Mouse (Mus musculus) heart, postnatal 10 days (tissue): Measurements from ENCODE around the gene D430042O09Rik. TPM values are rescaled to one million over a fixed set of nuclear protein-coding genes. Genes with fewer than 3 reads are reported as not detected.

Experiments used
- DNase-seq, 2 experiments: peaks; one replicate each; pipeline ENCODE4 v3.0.0; 2021
- intact Hi-C: fragments of 180-260 bp; cut with DNase I; formaldehyde crosslinking; loops from one replicate; pipeline ENCODE4 v1.15.1; 2025
- total RNA-seq, 2 experiments: library from RNA; stranded (reverse); gene quantifications; 2 replicates each; pipeline ENCODE4 v1.2.3; 2021

Gene D430042O09Rik
- total RNA-seq, 2 experiments from 2014 or later, result 14.7 to 17.3 TPM

DNA sequence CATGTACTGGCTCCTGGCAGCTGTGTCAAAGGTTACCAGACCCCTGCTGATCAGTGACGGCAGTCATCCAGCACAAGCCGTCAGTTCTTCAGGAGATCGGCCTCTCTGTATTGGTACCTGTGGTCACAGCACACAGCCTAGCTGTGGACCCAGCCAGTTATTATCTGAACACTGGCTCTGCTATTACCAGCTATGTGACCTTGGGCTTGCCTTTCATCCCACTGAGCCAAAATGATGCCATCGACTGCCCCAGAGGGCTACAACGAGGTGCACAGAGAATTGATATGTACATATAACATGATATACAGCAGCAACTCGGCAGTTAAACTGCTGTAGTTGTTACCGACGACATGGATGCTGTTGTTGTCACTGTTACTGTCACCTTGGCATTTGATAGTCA, 82.4 kb downstream of the D430042O09Rik start:
- DNase-seq, result no peak
- intact Hi-C loops, result no loop called here

DNA sequence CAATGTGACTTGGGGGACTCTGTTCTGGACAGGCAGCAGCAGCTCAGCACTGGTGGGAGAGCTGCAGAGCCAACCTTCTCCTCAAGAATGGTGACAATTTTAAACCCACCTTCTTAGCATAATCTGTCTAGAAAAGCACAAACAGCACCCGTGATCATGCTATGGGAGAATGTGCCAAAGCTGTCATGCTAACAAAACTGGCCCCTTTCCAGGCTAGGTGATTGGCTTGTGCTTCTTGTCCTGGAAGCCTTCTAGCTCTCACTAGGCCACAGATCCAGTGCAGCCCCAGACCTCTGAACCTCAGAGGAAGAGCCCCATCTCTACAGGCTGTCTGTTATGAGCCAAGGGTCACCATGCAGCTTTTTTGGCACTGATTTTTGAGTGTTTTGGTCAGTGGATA, 98.9 kb downstream of the D430042O09Rik start:
- intact Hi-C loops, result no loop called here
- peak in 1 of 2 experiments; percentile 28 for DNase-seq

DNA sequence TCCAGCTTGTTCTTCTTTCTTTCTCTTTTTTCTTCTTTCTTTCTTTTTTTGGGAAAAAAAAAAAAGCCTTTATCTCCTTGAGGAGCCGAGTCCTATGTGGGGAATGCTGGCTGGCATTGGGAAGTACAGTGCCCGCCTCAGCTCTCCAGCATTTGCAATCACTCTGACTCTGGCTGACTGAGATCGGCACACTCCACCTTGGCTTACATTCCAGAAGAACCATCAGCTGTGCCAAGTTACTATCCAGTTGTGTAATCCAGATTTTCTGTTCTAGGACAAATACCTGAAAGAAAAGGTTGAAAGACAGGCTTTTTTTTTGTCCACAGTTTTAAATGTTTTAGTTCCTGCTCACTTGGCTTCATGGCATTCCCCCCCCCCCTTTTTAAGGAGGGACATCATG, 100.5 kb downstream of the D430042O09Rik start:
- intact Hi-C loops, result no loop called here
- DNase-seq, result peak in 1 of 2 experiments; percentile 9

DNA sequence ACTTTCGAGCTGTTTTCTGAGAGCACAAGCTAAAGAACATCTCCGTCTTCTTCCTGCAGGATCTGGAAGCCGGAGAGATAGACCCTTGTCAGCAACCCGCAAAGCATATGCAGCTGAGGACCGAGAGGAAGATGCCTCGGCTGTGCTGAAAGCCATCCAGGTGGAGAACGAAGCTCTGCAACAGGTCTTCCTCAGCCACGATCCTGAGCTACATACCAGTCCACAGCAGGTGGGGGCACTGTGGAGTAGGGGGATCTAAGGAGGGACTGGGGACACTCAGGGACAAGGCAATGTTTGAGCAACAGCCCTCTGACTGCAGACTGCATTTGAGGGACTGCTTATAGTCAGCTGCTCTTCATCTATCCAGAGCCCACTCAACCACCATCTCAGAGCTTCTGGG, 105.0 kb downstream of the D430042O09Rik start:
- intact Hi-C loops, result no loop called here
- DNase-seq, result no peak

DNA sequence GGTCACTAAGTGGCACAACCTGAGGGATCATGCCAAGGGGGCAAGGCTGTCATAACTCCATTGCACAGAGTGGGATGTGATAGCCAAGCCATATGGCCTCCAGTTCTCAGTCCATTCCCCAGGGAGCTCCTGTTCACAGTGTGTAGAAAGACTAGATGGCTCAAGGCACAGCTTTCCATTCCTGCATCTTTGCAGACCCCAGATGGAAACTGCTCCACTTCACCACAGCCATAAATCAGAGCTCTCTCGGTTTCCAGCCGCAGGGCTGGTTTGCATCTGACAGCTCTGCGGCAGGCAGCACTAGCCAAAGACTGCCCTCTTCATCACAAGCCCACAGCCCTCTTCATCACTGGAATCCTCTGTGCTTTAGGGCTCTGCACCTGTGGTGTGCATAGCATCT, 108.0 kb downstream of the D430042O09Rik start:
- intact Hi-C loops, result no loop called here
- DNase-seq, result no peak

DNA sequence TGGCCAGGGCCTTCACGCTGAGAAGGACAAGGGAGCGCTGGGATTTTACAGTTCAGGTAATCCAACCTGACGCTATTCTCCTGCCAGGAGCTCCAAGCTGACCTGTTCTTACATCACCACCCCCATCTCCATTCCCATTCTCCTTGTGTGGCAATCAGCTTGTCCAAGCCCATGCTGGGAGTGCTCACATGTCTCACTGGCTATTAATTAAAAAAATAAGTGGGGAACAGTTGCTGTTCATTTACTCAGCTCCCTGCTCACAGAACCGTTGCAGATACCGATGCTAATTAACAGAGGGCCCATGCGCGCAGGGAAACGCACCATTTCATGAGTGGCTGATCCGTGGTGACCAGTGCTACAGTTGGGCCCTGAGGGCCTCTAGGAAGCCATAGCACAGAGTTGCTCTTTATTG, 110.6 kb downstream of the D430042O09Rik start:
- no peak for DNase-seq
- intact Hi-C loops, result no loop called here

DNA sequence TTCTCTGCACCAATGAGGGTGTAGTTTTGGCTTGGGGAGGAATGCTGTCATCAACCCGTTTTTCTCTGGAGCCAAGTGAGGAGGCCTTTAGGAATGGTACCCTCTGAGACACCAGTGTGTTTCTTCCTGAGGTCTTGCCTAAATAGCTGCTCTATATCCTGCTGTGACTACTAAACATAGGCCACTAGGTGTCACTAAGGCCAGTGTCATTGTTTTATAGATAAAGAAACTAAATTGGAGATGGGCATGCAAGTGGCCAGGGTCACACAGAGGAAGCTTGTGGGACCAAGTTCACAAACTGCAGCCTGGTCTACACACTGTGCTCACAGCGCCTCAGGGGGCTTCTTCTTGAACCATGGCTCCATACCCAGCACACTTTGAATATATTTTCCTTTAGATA, 112.5 kb downstream of the D430042O09Rik start:
- DNase-seq, result peak in 1 of 2 experiments; percentile 35
- intact Hi-C loops, result loop anchor here (2.0 to 5.0 kb wide), 2 partner anchors 202 to 263 kb away; partner anchors contain the start of gene Gsg1l

DNA sequence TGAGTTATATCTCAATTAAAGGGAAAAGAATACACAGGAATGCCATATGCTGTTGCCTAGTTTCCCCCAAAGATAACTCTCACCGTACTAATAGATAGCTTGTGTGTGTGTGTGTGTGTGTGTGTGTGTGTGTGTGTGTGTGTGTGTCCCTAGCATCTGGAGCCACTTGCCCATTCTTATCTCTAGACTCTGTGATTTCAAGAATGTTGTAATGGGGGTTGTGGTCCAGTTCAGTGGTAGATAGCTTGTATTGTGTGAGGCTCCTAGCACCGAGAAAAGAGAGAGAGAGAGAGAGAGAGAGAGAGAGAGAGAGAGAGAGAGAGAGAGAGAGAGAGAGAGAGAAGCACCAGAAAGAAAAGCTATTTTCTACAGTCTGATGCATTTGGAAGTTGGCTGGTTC, 118.7 kb downstream of the D430042O09Rik start:
- DNase-seq, result no peak
- intact Hi-C loops, result no loop called here

DNA sequence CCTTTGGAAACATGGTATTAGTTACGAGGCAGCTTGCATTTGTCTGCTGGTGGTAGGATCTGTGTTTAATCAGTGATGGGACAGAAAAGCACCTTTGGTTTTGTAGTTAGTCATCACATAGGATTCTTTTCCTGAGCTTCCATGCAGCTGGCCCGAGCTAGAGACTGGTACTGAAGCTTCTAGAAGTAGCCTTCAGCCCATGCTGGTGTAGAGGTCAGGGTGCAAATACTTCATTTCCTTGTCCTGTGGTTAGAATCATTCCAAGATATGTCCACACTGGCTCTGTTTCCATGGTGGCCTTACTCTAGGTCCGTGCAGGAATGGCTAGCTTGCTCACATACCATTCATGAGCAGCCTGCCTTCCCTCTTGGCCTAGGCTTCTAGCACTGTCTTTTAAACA, 119.2 kb downstream of the D430042O09Rik start:
- intact Hi-C loops, result no loop called here
- DNase-seq, result no peak

DNA sequence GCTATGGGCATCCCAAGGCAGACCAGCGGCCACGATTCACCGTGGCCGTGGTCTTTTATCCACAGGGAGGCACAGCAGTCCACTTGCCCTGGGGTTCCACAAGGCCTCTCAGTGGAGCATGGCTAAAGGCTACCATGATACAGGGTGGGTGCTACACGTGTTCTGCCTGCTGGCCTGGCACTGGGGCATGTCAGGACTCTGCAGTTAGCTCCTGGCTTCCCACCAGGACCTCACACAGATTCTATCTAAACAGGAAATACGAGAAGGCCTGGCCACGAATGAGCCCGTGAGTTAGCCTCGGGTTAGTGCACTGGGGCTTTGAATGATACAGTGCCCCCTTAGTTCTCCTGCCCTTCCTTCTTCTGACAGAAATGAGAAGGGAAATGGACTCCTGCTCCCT, 119.7 kb downstream of the D430042O09Rik start:
- intact Hi-C loops, result no loop called here

DNA sequence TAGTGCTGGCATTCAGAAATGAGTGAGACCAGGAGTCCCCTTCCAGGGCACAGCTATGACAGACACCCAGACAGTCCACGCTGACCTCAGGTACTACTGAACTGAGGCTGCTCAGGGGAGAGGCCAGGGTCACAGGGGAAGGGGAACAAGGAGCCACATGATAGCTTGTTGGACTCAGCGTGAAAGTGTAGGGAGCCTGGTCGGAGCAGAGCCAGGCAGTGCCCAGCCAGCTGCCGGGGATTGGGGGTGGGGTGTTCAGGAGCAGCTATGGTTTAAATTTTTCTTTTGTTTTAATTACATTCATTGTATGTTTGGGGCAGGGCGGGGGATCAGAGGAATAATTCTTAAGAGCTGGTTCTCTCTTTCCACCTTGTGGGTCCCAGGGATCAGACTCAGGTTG, 120.9 kb downstream of the D430042O09Rik start:
- no peak for DNase-seq
- intact Hi-C loops, result no loop called here

More for the DNA sequence above, 119.7 kb downstream of the D430042O09Rik start:
- no peak for DNase-seq

DNA sequence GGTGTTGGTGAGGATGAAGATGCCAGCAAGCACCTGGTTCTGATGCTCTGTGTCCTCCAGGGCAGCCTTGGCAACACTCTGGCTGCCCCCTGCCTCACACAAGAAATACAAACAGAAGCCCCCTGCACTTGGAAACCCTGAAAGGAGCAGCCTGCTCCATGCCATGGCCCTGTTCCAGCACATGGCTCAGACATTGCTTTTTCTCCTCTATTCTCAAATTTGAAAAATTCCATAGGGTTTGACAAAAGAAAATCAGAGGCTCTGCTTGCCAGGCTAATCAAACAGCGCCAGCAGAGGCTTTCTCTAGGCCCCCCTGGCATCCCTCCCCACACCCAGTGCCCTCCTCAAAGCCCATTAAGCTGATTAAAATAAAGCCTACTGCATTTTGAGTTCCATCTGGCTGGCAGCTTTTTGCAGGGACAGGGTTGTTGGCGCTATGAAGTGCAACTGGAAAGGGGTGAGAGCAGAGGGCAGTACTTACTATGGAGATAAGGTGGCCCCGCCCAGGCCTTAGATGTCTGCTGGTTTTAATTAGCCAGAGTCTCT, 121.5 kb downstream of the D430042O09Rik start:
- peak; percentile 51 to 68 for DNase-seq
- intact Hi-C loops, result no loop called here

DNA sequence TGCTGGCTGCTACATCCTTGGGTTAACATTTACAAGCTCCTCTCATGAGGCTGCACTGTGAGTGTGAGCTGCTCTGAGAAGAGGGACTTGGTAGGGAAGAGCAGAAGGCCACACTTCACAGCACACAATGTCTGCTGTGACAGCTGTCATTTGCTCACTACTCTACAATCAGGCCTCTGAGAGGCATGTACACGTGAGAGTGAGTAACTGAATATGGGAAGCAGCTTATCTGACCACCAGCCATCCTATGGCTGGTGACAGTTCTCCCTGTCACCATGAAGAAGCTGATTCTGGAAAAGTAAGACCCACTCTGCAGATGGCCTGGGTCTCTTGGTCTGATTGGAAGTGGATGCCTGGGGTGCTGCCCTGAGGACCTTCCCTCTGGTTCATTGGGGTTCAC, 125.1 kb downstream of the D430042O09Rik start:
- intact Hi-C loops, result loop anchor here (5.0 kb wide), 1 partner anchor 100 kb away; no protein-coding TSS in a partner anchor
- no peak for DNase-seq

DNA sequence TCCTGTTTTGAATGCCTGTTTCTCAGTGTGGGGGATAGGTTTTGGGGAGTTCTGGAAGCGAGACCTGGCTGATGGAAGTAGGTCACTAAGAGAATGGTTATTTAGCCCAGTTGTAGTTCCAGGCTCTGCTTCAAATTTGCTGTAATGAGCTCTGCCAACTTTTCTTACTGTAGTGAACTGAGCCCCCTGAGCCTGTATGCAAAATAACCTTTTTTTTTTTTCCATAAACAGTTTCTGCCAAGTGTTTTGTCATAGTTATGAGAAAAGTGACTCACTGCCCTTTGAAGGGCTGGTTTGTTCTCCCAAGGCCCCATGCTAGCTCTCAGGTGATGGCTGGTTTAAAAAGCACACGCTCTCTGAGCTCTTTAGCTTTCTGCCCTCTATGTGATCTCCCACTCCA, 125.8 kb downstream of the D430042O09Rik start:
- intact Hi-C loops, result loop anchor here (5.0 kb wide), 1 partner anchor 99 kb away; no protein-coding TSS in a partner anchor

DNA sequence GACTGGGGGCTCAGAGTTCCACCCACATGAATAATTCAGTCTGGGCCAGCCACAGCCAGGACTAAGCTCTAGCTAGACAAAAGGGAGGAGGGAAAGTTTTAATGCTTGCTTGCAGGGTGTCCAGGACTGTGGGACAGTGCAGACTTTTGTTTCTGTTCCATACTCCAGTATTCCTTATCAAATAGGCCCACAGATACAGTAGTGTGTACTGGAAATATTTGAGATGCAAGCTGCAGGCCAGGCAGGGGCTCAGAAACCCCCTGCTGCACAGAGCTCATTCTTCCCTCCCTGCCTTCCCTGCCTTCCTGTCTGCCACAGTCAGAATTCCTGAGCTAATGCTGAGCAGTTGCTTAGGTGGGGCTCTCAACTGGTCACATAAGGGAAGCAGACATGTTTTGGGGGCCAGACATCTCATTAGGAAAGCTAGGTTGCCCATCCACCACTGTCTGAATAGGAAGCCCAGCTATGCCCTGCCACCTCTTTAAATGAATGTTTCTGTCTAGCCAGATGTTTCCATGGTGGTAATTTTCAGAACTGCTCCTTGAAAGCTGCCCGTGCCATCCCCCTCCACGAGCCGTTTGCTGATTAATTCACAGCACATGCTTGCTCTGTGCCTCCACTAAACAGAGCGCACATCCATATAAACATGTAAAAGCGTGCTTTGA, 130.5 kb downstream of the D430042O09Rik start:
- intact Hi-C loops, result no loop called here
- DNase-seq, result no peak

More for the DNA sequence above, 125.8 kb downstream of the D430042O09Rik start:
- DNase-seq, result no peak

DNA sequence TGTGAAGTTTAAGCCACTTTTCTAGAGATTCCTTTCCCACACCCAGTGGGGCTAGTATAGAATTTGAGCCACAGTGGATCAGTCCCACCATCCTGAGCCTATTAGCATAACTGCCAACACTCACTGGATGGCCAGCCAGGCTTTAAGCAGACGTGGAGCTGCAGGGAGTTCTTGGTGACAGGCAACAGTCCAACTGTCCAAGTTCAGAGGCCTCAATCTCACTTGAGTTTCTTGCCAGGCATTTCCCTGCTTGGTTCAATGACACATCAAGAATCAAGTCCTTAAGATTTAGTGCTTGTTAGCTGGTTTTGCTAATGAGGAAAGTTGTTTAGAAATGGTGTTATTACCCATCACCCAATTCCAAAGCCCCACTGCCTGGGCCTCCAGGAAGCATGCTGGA, 137.9 kb downstream of the D430042O09Rik start:
- intact Hi-C loops, result no loop called here
- no peak for DNase-seq

DNA sequence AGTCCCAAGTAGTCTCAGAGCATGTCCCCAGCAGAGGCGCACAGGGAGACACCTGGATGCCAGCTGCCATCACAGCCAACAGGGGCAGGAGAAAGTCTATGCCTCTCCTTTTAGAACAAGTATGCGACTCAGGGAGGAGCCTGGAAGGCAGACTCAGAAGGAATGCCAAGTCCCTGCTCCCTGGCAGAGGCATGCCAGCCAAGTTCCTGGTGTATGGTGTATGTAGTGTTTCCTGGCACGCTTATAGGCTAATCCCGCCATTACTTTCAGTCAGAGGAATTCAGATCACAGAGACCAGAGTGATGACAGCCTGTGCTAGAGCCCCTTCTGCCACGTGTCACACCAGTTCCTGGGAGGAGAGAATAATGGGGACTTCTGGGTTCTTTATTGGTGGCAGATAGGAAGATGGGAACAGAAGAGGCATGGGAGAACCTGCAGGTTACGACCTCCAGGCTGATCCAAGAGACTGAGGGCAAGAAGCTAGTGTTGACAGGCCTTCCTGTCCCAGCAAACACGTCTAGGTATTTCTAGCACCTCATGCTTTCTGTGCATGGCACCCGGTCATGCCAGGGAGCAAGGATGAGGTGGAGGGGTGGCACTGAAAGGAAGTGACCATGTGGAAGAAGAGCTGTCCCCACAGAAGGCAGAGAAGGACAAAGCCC, 139.3 kb downstream of the D430042O09Rik start:
- intact Hi-C loops, result no loop called here
- DNase-seq, result peak; percentile 64 to 73

DNA sequence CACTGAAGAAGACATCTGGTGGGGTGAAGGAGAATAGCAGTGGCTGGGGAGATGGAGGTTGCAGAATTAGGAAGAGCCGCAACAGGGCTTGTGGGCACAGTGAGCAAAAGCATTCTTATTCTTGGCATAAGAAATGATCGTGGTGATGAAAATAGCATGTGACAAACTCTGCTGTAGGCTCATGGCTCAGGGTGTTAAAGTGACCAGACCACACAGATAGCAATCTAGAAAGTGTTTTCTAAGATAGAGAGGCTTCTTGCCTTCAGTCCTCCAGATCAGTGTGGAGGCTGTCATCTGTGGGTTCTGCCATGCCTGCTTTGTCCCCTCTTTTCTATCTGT, 139.8 kb downstream of the D430042O09Rik start:
- DNase-seq, result no peak
- intact Hi-C loops, result no loop called here

DNA sequence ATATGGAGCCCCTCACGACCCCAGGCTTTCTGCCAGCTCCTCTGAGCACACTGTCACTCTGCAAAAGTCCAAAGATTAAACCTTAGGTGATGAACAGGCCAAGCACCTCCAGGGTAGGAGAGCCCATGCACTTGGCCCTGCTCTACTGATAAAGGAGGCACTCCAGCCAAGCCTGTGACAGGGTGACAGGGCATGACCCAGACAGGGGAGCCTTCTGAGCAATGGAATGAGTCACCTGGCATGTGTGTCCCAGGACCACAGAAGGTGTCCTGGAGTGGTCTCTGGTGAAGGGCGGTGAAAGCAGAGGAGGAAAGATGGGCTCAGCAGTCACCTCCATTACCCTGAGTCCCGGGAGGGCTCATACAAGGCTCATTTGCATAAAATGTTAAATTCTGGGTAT, 151.9 kb downstream of the D430042O09Rik start:
- intact Hi-C loops, result no loop called here
- DNase-seq, result no peak

DNA sequence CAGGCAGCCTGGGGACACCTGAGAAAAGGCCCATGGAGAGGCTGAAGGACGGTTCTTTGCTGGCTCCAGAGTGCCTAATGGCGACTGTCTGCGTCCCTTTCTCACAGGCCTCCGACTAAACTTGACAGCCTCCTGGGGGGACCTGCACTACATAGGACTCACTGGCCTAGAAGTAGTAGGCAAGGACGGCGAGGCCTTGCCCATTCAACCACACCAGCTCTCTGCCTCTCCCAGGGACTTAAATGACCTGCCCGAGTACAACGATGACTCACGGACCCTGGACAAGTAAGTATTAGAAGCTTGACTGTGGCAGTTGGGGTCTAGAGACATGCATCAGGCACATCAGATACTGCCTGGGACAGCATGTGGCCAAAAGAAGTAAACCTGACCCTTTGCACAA, 152.7 kb downstream of the D430042O09Rik start:
- intact Hi-C loops, result no loop called here
- DNase-seq, result no peak

DNA sequence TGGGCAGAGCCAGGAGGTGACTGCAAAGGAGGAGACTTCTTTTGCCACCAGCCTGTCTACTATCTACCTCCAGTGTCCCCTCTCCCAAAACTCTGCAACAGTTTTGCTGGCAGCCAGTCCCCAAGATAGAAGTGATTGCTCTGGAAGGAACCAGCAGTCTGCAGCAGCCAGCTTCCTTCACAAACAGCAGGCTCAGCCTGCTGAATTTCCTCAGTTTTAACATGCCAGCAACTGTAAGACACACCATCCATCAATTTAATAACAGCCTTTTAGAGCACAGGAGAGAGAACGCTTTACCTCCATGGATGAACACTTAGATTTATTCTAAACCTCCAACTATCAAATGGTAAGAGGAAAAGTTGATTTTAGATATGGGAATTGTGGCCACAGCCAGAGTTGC, 156.3 kb downstream of the D430042O09Rik start:
- intact Hi-C loops, result no loop called here
- DNase-seq, result no peak

DNA sequence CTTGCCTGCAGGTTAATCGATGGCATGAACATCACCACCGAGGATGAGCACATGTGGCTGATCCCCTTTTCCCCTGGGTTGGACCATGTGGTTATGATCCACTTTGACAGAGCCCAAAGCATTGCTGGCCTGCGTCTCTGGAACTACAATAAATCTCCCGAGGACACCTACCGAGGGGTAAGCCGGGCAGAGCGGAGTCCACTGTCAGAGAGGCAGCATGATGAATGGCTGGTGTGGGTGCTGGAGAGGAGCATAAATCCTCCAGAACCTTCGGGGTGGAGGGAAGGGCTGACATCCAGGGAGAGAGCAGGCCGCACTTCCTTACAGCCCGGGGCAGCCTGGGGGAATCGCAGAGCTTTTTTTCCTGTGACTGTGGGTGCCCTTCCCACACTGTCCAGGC, 157.5 kb downstream of the D430042O09Rik start:
- no peak for DNase-seq
- intact Hi-C loops, result no loop called here
